Mouse (Mus musculus): Measurements from ENCODE around the gene Ndel1.

Ndel1 gene

DNA sequence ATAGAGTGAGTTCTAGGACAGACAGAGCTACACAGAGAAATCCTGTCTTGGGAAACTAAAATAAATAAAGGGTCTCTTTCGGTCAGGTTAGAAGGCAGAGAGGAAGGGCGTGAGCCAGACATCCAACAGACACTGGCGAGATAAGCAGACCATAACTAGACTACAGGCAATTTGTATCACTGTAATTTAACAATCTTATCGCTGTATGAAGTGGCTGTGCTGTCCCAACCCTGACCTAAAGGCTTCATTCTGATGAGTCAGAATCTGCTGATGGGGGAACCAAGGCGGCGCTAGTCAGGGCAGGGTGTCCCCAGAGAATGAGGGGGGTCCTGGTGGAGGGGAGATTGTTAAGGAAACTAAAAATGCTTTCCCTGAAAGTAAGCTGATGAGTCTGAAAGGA, 27.1 kb upstream of the Ndel1 start:
- in situ Hi-C loops (cut with MboI; ENCODE audit: low pct_unique_long_range_greater_than_20kb in 1 of 2, low sequenced_read_pairs in 2 of 2, unreplicated experiment in 1 of 2): no loop called here

DNA sequence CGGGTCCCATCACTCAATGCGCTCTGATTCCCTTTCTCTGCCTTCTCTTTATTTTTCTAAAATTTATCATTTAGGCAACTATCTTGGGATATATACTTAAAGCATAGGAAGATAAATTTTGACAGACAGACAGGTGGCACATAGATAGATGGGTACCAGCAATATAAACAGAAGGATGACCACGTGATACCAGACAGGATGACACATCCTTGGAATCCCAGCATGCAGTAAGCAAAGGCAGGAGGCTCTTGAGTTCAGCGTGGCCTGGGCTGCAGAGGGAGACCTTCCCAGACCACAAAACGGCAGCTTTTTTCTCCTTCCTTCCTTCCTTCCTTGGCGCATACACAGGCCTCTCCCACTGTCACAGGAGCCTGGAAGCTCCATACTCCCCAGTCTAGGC, 26.2 kb upstream of the Ndel1 start:
- in situ Hi-C loops (cut with MboI; ENCODE audit: low pct_unique_long_range_greater_than_20kb in 1 of 2, low sequenced_read_pairs in 2 of 2, unreplicated experiment in 1 of 2): no loop called here

DNA sequence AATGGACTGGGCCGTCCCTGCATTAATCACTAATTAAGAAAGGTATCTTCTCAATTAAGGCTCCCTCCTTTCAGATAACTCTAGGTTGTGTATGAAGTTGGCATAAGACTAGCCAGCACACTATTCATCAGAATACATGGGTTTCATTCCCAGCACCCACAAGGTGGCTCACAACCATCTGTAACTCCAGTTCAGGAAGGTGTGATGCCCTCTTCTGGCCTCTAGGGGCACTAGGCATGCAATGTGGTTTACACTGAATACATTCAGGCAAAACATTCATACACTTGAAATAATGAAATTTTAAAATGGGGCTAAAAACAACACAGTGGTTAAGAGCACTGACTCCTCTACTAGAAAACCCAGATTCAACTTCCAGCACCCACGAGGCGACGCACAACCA, 25.5 kb upstream of the Ndel1 start:
- in situ Hi-C loops (cut with MboI; ENCODE audit: low pct_unique_long_range_greater_than_20kb in 1 of 2, low sequenced_read_pairs in 2 of 2, unreplicated experiment in 1 of 2): no loop called here

DNA sequence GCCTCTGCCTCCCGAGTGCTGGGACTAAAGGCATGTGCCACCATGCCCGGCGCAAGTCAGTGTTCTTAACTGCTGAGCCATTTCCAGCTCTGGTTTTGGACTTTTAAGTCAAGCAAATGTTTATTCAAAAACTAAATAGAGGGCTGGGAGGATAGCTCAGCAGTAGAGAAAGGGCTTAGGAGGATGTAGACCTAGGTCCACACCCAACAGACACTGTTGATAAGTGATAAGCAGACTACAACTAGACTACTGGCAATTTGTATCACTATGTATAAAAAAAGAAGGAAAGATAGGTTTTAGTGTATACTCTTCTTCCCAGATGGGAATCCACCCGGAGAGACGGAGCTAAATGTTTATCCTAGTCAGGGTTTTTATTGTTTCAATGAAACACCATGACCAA, 24.6 kb upstream of the Ndel1 start:
- in situ Hi-C loops (cut with MboI; ENCODE audit: low pct_unique_long_range_greater_than_20kb in 1 of 2, low sequenced_read_pairs in 2 of 2, unreplicated experiment in 1 of 2): no loop called here

DNA sequence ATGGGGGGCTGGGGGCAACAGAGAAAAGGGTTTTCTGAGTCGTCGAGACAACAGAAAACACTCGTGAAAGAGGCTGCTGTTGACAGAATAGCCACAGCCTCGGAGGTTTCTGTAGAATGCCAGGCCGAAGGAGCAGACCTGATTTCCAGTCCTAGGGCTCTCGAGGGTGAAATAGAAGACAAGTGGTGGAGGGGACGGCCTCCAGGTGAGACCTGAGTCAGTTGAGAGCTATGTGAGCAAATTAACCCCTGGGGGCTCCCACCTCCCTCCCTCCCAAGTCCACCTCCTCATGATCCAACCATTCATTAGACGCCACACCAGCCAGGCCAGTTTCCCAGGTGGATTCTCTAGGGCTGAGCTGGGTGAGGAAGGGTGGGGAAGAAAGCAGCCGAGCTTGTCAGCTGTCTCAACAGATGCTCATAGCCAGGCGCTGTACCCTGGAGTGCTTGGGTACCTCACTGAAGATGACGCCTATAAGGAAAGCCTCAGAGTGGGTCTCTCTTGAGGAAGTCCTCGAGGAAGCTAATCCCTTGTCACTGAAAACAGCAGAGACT, 22.3 kb upstream of the Ndel1 start:
- in situ Hi-C loops (cut with MboI; ENCODE audit: low pct_unique_long_range_greater_than_20kb in 1 of 2, low sequenced_read_pairs in 2 of 2, unreplicated experiment in 1 of 2): no loop called here

DNA sequence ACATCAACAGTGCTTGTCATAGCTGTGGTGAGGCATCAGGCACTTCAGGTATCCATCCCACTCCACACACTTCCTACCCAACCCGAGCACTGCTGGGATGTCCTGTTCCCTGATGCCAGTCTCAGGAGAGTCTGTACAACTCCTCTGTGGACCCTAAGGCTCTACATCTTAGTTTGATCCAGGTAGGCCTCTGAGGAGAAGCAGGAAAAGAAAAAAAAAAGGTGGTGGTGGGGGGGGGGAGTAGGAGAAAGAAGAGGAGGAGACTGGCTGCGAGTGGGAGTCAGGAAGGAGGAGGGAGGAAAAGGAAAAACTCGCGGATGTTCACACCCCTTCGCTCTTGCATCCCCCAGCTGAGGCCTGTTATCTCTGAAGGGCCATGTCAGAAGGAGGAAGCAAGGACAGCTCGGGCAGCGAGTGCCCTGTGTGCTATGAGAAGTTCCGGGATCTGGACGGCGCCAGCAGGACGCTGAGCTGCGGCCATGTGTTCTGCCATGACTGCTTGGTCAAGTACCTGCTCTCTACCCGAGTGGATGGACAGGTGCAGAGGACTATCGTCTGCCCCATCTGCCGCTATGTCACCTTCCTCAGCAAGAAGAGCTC, 20.7 kb upstream of the Ndel1 start:
- in situ Hi-C loops (cut with MboI; ENCODE audit: low pct_unique_long_range_greater_than_20kb in 1 of 2, low sequenced_read_pairs in 2 of 2, unreplicated experiment in 1 of 2): no loop called here

DNA sequence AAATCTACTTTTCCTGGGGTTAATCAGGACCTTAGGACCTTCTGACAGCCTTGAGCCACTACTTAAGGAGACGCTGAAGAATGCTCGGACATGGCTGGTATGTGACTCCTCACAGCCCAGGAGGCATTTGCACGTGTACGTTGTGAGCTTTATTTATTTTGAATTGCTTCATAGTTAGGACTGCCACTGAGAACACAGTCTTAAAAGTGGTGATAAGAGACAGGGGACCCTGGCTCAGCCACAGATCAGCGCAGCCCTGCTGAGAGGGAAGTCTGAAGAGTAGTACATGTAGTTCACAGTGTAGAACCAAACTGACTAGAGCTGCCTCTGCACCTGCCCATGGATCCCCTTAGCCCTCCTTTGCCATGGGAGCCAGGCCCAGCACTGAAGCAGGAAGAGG, 20.2 kb upstream of the Ndel1 start:
- in situ Hi-C loops (cut with MboI; ENCODE audit: low pct_unique_long_range_greater_than_20kb in 1 of 2, low sequenced_read_pairs in 2 of 2, unreplicated experiment in 1 of 2): no loop called here

DNA sequence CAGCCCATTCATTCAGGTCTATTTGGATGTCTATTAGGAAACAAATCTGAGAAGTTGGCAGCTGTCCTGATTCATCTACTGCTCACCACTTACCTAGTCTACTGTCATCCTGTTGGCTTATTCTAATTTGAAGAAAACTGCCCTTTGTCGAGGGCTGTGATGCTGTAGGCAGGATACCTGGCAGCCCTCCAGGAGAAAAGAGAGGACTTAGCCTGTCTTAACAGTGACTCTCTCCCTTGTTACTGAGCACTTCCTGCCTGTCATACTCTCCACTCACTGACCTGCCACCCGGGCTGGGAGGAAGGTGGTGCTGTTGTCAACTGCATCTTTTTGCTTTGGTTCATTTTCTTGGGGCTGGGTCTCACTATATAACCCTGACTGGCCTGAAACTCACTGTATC, 19.0 kb upstream of the Ndel1 start:
- in situ Hi-C loops (cut with MboI; ENCODE audit: low pct_unique_long_range_greater_than_20kb in 1 of 2, low sequenced_read_pairs in 2 of 2, unreplicated experiment in 1 of 2): no loop called here

DNA sequence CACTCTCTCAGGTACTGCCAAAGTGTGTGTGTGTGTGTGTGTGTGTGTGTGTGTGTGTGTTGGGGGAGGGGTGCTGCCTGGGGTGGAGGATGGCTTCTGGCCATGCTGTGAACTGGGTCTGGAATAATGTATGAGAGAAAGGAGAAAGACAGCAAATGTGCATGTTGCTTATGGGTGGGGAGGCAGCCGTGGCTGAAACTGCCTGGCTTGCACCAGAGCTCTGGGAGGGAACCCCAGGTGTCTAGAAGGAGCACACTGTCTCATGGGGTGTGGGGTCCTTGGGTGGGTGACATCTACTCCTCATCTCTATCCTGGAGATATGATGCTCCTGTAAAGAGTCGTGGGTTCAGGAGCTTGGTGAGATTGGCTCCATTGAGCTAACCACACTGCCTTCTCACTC, 17.0 kb upstream of the Ndel1 start:
- in situ Hi-C loops (cut with MboI; ENCODE audit: low pct_unique_long_range_greater_than_20kb in 1 of 2, low sequenced_read_pairs in 2 of 2, unreplicated experiment in 1 of 2): no loop called here

DNA sequence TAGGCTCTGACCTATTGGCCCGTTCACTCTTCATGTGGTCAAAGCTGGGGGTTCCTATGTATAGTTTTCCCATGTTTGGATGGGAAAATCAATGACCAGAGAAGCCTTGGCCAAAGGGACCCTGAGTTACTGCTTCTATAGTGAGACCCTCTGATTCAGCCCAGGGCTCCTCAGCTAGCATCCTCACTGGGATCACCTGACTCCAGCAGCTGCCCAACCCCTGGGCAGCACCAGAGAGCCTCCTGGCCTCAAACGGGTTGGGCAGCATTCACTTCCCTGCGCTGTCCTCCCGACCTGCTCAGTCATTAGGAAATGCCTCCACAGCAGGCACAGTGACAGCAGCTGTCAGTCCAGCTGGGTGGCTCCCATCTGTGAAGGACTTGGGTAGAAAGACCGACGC, 16.6 kb upstream of the Ndel1 start, which contains the start of gene Rnf222:
Rnf222 (plus strand) TSS at position 301 of the 400 bp plus-strand sequence.
- in situ Hi-C loops (cut with MboI; ENCODE audit: low pct_unique_long_range_greater_than_20kb in 1 of 2, low sequenced_read_pairs in 2 of 2, unreplicated experiment in 1 of 2): no loop called here

DNA sequence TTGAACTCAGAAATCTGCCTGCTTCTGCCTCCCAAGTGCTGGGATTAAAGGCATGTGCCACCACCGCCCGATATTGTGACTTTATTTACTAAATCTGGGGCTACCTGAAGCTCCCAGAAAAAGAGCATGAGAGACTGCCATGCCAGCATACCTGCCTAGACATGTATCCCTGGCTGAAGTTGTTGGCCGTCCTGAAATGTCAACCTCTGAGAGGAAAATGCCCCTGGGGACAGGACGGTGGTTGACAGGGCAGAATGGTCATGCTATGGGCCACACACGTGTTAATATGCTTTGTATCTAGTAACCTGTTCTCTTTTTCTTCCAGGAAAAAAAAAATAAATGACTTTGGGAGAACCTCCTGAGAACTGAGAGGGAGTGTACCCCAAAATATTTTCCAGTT, 14.4 kb upstream of the Ndel1 start:
- in situ Hi-C loops (cut with MboI; ENCODE audit: low pct_unique_long_range_greater_than_20kb in 1 of 2, low sequenced_read_pairs in 2 of 2, unreplicated experiment in 1 of 2): no loop called here

DNA sequence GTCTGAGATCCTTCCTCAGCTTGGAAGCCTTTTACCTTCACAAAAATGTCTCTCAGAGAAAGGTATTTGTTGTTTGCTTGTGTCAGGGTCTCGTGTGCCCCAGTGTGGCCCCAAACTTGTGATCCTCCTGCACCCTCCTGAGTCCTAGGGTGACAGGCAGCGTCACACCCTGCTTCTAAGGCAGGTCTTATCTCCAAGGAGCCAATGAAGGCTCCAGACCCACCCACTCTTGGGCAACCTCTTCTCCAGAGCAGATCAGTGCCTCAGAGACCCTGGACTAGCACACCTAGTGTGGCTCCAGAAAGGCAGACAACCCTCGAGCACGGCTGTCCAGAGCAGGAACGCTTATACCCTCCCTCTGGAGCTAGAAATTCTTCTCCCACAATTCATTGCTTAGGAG, 12.7 kb upstream of the Ndel1 start:
- in situ Hi-C loops (cut with MboI; ENCODE audit: low pct_unique_long_range_greater_than_20kb in 1 of 2, low sequenced_read_pairs in 2 of 2, unreplicated experiment in 1 of 2): no loop called here

DNA sequence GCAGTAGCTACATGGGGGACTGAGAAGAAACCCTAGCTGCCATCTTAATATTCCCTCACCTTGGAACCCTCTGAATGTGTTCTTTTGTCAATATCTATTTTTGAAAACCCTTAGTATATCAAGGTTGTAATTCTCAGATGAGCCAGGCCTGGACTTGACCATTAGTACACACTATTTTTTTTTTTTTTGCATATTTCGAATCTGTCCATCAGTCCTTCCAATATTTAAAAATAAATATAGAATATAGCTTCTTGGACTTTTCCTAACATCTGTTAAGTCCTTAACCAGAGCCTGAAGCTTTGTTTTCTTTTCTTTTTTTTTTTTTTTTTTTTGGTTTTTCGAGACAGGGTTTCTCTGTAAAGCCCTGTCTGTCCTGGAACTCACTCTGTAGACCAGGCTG, 12.2 kb upstream of the Ndel1 start:
- in situ Hi-C loops (cut with MboI; ENCODE audit: low pct_unique_long_range_greater_than_20kb in 1 of 2, low sequenced_read_pairs in 2 of 2, unreplicated experiment in 1 of 2): no loop called here

DNA sequence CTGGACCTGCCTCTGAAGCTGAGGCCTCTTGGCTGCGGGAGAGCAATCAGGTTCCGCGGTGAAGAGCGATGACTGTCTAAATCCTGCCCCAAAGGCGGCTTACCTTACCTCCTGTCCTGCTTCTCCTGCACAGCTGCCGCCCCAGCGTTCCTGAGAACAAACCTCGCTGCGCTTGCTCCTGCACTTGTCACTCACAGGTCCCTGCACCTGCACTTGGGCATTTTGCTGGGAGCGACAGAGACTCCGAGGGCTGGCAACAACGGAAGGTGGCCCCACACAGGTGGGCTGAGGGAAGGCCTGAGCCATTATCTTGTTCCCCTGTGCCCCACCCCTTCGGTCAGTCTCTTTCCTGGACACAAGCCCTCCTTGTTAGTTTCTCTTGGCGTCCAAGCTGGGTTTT, 10.4 kb upstream of the Ndel1 start:
- in situ Hi-C loops (cut with MboI; ENCODE audit: low pct_unique_long_range_greater_than_20kb in 1 of 2, low sequenced_read_pairs in 2 of 2, unreplicated experiment in 1 of 2): no loop called here

DNA sequence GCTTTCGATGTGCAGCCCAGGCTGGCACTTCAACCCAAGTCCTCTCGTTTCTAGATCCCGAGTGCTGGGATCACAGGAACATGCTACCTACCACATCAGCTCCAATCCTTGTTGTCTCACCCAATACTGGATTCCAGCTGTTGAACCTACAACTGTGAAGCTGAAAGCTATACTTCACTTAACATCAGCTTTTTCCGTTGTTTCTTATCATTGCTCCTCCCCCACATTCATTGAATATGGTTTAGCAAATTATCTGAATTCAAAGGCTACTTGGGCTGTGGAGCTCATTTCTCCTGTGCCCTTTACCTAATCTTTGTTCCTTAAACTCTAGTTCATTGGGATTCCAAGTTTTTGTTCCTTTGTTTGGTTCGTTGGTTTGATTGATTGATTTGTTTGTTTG, 7.2 kb upstream of the Ndel1 start:
- in situ Hi-C loops (cut with MboI; ENCODE audit: low pct_unique_long_range_greater_than_20kb in 1 of 2, low sequenced_read_pairs in 2 of 2, unreplicated experiment in 1 of 2): no loop called here

DNA sequence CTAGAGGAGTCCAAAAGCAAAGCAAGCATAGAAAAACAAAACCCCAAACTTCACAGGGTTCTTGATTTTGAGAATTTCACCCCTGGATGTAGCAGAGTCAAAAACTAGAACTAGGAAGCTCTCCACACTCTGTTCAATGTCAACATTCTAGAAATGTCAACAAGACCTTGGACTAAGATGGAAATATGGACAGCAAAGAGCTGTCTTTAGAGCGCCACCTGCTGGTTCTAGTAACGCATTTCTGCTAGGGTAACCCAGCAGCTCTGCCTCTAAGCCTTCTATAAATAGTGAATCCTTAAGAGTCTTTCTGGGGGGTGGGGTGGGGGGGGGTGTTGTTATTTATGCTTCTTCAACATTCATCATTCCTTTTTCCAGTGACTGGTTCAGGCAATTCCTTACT, 3.2 kb upstream of the Ndel1 start:
- in situ Hi-C loops (cut with MboI; ENCODE audit: low pct_unique_long_range_greater_than_20kb in 1 of 2, low sequenced_read_pairs in 2 of 2, unreplicated experiment in 1 of 2): no loop called here

DNA sequence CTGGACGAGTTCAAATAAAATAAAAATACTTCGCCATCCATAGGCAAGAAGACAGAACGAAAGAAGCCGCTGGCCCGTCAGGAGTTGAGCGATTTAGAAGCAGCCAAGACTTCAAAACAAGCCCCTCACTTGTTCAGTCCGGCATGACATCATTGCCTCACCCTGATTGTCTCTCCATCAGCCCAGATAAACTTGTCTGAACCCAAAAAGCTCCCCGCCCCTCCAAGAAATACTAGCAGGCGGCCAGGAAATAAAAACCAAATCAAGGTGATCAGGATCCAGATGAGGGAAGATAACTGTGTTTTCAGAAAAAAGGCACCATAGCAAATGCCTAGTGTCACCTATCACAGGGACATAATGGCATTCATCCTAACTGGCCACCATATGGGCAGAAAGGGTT, 381 bp downstream of the Ndel1 start:
- in situ Hi-C loops (cut with MboI; ENCODE audit: low pct_unique_long_range_greater_than_20kb in 1 of 2, low sequenced_read_pairs in 2 of 2, unreplicated experiment in 1 of 2): no loop called here

DNA sequence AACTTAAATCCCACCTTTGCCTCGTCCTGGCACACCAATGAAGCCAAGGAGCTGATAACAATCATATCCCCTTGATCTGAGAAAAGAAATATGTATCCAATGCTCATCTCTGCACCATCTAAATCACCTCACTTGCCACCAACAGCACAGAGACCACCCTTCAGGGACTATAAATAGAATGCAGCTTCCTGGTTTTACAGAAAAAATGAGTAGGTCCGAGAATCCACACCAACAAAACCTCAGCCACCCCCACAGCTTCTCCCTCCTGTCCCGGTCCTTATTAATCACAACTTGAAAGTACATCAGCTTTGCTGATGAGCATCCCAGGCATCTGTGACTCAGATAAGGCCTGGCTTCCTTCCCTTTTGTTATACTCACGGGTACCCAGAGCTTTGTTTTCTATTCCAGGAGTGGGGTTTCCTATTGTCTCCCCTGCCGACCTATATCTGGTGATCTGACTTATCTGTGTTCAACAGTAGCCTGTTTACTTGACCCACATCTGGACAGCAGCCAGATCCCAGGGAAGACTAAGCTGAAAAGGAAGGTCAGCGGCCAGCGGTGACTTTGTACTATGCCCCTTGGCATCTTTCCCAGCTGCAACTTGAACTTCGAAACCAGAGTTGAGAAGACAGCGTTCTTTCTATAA, 7.0 kb downstream of the Ndel1 start:
- in situ Hi-C loops (cut with MboI; ENCODE audit: low pct_unique_long_range_greater_than_20kb in 1 of 2, low sequenced_read_pairs in 2 of 2, unreplicated experiment in 1 of 2): no loop called here

DNA sequence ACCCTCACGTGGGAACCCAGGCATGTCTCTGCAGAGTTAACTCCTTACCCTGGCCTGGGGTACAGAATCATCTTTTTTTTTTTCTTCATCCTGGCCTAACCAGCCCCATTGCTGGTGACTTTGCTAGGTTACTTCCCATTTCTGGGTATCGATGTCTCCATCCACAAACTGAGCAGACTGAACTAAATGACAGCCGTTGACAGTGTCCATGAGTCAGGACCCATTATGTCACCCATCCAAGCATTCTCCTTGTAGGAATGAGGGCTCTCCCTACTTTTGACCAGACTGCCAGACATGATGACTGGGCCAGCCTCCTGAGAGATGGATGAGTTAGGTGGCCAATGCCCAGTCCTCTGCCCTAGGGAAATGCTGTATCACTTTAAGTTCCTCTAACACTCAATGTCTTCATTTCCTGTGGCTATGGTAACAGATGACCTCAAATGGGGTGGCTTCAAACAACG, 8.0 kb downstream of the Ndel1 start:
- in situ Hi-C loops (cut with MboI; ENCODE audit: low pct_unique_long_range_greater_than_20kb in 1 of 2, low sequenced_read_pairs in 2 of 2, unreplicated experiment in 1 of 2): no loop called here

DNA sequence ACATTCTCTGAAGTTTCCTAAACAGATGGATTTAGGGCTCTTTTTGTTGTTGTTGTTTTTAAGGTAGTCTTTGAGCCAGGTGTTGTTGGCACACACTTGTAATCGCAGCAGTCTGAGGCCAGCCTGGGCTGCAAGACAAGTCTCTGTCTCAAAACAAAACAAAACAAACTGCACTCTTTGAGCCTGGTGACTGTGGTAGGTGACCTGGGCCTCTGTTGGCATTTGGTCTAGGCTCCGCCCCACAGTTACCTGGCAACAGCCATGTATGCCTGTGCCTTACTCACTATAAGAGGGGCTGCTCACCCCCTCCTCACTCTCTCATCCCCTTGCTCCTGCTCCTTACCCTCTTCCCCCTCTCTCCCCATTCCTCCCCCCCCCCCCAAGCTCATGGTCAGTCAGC, 9.4 kb downstream of the Ndel1 start:
- in situ Hi-C loops (cut with MboI; ENCODE audit: low pct_unique_long_range_greater_than_20kb in 1 of 2, low sequenced_read_pairs in 2 of 2, unreplicated experiment in 1 of 2): no loop called here

All from mouse embryonic stem cell (cell line).